Mouse (Mus musculus): ENCODE measurements around the gene Sipa1l1.
"Not testable (repeated sequence)": the region's sequence is repeated elsewhere in the genome, so short reads cannot be mapped to it uniquely, and the experiment has no call there.

Gene Sipa1l1

DNA sequence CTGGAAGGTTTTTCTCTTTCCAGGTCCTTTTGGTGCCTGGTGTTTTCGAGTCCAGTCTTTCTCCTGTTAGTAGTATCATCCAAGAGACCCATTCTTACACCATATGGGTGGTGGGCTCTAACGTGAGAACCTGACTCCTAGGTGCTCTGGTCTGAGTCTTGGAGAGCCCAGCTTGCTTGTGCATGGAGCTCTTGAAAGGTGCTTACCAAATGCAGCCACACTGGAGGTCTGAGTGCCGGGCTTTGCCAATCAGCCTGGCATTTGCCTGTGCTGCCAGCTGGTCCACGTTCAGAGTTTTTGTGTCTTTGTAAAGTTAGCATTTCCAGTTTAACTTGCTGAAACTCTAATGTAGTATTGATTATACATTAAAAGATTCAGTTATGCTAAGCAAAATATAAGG lies 9.5 kb downstream of the Sipa1l1 start:
- DNase-seq (ENCODE audit: low read depth): no peak

DNA sequence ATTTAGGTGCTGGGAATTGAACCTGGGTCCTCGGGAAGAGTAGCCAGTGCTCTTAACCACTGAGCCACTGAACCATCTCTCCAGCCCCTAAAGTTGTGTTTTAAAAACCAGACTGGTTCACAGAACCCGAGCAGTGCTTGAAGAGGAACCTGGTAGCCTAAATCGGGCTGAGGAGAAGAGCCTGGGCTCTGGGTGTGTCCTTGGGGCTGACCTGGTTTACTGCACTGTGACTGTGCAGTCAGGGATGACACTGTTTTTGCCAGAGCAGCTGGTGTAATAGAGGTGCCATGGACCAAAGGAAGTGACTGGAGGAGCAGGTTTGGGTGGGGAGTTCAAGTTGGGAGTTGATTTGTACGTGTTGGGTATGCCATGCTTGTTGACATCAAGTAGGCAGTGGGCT lies 10.5 kb downstream of the Sipa1l1 start:
- peak; percentile 25 for DNase-seq (ENCODE audit: low read depth)

DNA sequence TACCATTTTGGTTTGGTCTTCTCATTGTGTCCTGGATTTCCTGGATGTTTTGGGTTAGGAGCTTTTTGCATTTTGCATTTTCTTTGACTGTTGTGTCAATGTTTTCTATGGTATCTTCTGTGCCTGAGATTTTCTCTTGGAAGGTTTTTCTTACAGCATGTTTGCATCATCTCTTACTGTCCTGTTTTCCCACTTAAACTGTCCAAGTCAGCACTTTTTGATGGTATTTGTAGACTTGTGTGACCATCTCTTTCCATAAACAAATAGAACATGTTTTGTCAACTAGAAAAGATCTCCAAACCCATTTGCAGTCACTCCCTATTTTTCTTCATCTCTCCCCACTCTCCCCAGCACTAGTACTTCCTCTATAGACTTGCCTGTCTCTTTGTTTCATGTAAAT lies 17.0 kb downstream of the Sipa1l1 start:
- not testable (repeated sequence) for DNase-seq (ENCODE audit: low read depth)

DNA sequence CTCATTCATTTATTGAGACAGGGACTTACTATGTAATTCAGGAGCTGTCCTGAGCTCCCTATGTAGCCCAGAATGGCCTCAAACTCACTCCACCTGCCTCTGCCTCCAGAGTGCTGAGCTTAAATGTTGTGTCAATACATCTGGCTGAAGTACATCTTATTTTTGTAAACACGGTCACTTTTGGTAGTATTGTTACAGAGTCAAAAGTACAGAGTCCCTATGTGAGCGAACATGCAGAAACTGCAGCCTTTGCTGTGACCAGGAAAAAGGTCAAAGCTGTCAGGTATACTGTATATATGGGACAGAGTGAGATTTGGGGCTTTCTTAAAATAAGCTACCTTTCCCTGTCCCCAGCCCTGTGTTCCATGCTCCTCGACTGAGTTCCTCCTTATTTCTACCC lies 17.6 kb downstream of the Sipa1l1 start:
- DNase-seq (ENCODE audit: low read depth): no peak

DNA sequence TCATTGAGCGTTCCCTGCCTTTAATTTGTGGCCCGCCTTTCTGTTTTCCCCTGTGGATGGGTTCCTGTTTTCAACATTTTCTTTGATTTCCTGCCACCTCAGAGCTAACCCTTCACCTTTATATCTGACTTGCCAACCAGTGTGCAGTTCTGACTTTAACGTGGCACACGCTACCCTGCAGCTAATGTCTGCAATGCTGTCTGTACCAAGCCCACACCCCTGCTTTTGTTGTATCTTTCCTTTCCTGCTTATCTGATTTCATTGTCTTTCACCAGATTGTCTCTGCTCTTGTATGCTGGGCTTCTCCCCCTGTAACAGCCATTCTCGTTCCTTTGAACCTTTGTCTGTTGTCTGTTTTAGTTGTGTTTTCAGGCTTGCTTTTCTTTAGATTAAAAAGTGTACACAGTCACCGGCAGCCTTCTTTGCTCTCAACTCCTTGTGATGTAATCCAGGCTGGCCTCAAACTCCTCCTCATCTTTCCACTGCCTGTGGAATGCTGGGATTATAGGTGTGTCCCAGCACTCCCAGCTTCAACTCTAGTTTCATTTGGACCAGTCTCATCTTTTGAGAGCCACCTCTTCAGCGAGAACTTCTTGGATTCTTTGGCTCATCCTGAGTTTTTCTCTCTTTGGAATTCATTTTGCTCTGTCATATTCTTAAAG lies 18.2 kb downstream of the Sipa1l1 start:
- DNase-seq (ENCODE audit: low read depth): no peak

DNA sequence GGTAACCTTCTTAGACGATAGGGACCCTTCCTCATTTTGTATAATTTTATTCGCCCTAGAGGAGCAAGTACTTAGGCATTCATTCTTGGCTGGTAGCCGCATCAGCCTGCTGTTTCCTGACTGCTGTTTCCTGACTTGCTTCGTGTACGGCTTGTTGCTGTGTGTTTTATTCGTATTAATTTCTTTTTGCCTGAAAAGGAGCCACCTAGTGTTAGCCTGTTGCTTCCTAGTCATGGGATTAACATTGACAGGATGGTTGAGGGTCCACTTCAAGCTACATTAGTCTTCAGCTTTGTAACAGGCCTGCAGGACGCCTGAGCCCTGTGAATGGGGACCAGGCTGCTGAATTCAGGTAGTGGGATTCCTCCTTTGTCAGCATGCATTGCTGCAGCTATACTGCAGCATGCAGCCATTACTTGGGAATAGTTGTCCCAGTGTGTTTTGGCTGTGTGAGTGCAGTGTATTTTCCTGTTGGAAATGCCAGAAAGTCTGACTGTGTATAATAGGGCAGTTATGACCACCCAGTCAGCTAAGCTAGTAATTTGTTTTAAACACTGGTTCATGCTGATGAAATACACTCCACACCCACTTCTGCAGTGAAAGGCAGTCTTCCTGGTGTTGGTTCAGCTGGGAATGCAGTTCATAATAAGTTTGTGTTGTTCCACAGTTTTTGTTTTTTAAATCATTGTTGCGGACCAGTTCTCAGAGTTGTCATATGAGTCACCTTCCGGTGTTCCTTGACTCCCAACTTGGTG lies 19.4 kb downstream of the Sipa1l1 start:
- DNase-seq (ENCODE audit: low read depth): no peak

DNA sequence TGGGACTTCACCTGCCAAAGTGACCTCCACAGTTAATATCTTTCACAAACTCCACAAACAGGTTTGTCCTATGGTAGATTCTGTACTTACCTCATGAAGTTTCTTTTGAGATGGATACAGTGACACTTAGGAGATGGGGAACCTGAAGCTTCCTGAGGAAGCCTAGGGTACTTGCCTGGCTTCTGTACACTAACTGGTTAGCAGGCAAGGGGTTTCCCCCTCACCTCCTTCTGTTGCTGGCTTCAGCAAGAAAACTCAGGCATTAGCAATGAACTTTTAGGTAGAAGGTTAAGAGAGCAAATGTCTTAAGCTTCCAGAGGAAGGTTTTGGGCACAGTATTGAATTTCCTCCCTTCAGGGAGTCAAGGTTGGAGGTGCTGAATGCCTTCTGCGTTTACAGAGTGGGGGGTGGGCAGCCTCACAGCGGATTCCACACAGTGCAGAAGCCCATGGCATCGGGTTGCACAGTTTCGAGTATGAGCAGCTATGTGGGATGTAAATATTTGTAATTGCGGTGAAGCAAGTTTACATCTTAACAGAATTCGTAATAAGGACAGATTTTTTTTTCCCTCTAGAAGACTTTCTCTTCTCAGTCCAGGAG lies 20.1 kb downstream of the Sipa1l1 start:
- DNase-seq (ENCODE audit: low read depth): no peak

DNA sequence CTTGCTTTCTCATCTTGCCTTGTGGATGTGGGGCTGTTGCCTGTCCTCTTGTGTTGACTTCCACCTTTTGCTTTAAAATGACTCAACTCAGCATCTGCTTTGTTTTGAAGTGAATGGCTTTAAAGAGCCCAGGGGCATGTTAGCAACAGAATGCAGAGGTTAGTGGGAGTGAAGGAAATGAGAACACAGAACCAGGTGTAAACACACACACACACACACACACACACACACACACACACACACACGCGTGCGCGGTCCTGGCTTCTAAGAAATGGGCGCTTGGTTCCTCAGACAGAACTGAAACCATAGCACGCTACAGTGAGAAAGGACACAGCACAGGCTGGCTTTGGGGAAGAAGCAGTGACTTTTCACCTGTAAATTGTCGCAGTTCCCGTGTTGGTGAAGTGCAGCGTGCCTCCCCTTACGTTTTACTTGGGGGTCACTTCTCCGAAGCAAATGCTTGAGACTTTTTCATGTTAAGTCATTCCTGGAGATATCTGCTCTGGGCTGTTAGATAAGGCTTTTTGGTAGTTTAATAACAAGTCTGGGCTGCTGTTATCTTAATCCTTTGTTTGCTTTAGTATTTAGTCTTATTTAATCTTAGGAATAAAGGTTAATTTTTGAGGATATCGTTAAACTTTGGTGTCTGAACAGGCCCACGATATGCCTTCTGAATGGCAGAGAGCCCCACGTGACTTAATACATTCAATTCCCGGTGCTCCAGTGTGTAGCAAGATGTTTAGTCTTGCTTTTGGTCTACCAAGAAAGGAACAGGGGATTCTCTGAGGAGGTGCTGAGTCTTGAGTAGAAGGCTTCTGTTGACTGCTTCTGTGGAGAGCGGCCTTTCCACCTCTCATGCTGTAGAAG lies 20.8 kb downstream of the Sipa1l1 start:
- DNase-seq (ENCODE audit: low read depth): no peak

DNA sequence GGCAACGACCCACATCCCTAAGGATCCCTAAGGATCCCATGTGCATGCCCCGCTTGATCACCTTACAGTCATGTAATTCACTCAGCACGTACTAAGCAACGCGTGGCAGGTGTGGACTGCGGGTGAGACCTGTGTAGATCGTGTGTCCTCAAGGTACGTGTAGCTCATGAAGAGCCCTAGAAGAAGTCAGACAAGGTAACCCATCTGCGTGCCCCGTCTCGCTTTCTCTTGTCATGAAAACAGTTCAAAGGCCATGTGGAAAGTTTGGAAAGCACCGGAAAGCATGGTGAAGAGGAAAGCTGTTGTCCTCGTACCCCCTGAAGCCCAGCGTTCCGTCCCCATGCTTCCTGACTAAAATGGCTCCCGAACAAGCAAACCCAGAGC lies 21.5 kb downstream of the Sipa1l1 start:
- no peak for DNase-seq (ENCODE audit: low read depth)

DNA sequence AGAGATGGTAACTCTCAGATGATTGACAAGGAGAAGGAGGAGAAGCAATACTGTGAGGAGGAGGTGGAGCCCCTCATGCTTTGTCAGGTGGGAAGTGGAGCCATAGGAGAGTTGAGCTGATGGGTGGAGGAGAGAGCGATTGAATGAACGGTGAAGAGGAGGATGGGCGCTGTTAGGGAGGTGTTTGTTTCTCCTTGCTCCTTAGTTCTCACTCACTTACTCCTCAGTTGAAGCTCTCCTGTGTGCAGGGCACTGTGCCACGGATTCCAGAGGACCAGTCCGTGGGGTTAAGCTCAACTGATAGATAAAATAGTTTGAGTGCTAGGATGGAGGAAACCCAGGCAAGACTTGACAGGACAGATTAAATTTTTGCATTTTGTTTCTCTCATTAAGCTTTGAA lies 22.6 kb downstream of the Sipa1l1 start:
- no peak for DNase-seq (ENCODE audit: low read depth)

DNA sequence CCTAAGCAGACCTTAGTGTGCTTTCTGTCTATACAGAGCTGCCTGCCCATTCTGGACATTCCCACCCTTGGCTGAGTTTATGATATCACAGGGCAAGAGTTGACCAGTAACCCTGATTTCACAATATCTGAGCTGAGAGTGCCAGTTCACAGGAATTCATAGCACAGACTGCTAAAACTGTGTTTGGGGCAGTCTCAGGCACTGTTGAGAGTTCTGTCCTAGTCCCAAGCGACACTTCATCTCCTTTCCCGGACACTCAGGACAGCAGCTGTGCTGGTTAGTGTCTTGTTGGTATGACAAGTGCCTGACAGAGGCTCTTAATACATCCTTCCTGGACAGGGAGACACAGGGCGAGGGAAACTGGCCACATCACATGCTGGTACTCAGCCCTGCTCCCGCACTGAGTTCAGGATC lies 23.5 kb downstream of the Sipa1l1 start:
- no peak for DNase-seq (ENCODE audit: low read depth)

DNA sequence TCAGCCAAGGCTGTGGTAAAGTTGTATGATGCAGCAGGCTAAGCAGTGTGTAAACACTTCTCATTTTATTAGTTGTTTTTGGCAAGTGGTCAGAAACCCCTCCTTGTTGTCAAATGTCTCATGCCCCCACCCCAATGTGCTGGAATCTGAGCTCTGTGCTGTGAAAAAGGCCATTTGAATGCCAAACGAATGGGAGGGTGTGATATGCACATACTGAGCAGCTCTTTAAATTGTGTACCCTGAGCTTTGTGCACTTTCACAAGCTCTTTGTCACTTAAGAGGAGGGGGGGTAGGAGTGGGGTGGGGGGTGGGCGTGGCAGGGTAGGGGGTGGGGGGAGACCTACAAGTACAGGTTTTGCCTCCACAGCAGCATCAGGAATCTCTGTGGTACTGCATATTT lies 24.4 kb downstream of the Sipa1l1 start:
- DNase-seq (ENCODE audit: low read depth): no peak

DNA sequence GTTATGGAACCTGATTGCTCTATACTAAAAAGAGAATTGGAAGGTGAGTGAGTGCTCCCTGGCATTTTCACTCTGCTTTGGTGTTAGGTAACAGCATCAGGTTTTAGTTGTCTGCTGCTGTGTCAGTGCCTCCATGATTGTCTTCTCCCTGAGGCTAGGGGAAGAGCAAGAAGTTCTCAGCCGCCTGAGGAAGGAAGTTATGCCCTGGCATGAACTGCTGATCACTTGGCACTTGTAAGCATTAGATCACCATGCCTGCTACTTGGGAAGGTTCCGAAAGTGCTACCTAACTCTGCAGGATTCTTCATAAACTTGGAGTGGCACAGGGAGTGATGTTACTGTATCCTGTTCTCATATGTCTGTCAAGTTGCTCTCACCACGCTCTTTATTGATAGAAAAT lies 25.8 kb downstream of the Sipa1l1 start:
- no peak for DNase-seq (ENCODE audit: low read depth)

DNA sequence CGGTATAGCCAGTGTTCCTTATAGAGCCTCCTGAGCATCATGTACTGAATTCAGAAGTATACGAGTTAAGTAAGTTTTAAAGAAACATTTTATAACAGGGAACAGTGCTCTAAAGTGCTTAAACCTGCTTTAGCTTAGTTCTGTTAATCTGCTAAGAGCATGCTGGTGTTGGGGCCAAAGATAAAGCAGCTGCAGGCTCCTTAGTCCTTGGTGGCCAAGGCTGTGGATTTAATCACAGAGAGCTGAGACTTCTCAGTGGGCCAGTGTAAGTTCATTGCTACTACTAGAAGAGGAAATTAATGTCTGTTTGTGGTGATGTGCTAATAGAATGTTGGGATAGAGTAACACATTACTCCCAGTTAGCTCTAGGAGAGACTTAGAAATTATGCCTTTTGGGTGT lies 27.1 kb downstream of the Sipa1l1 start:
- DNase-seq (ENCODE audit: low read depth): no peak

DNA sequence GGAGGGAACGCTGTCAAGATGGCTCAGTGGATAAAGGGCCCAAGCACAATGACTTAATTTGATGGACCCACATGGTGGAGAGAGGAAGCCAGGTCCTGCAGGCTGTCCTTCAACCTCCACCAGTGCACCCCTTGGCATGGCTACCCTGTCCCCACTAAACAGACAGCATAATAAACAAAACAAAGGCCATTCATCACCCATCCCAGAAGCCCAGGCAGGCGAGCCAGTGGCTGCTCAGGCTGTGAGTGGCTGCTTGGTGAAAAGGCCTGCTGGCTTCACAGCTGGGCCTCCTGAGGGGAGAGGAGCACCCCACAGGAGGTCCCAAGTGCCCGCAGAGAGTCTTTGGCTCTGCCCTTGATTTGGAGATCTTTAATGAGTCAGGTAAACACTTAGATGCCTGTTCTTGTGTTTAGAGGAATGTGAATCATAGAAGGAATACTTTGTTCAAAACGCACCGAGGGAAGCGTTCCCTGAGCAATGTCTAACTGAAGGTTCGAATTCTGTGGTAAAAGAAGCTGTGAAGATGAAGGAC lies 27.6 kb downstream of the Sipa1l1 start:
- DNase-seq (ENCODE audit: low read depth): no peak

DNA sequence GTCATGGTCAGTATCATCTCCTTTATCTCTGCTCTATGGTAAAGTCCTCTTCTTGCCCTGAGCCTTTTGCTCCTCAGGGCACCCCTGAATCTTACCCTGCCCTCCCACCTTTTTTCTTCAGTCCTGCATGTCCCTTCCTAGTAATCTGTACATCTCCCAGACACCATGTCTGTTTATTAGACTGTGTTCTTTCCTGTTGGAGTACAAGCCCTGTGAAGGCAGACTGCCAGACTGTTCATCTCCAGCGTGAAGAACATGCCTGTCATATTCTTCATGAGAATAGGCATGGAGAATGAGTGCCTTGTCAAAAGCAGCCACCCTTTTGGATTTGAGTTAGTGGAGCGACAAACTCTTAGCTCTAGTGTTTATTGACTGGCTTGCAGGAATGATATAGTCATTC lies 28.1 kb downstream of the Sipa1l1 start:
- DNase-seq (ENCODE audit: low read depth): no peak

DNA sequence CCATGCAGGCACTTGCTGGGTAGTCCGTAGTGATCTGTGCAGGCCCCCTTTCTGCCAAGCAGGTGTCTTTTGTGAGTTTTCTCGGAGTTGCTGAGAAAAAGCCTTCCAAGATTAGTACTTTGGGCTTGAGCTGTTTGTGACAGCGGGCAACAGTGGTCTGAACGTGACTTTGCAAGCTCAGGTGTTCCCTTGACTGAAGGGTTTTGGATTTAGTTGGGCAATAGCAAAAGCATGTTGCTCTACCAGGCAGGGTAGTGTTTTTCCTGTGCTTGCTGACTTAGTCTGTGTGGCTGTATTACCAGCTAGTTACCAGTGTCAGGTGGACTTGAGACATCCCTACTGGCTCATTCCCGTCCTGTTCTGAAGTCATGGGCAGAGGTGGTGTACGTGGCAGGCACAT lies 30.2 kb downstream of the Sipa1l1 start:
- no peak for DNase-seq (ENCODE audit: low read depth)

DNA sequence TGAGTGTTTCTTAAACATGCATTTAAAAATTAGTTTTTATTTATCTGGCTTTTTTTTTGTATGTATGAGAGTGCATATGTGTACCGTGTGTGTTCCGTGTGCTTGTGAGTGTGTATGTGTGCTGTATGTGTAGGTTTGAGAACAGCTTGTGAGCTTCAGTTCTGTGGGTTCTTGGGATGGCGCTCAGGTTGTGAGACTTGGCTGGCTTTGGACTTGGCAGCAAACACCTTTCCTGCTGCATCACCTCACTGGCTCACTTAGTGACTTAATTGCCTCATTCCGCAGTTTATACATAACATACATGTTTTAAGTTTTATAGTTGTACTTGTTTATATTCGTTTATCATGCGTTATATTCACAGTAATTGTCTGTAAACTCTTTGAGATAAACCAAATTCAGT lies 35.0 kb downstream of the Sipa1l1 start:
- no peak for DNase-seq (ENCODE audit: low read depth)

DNA sequence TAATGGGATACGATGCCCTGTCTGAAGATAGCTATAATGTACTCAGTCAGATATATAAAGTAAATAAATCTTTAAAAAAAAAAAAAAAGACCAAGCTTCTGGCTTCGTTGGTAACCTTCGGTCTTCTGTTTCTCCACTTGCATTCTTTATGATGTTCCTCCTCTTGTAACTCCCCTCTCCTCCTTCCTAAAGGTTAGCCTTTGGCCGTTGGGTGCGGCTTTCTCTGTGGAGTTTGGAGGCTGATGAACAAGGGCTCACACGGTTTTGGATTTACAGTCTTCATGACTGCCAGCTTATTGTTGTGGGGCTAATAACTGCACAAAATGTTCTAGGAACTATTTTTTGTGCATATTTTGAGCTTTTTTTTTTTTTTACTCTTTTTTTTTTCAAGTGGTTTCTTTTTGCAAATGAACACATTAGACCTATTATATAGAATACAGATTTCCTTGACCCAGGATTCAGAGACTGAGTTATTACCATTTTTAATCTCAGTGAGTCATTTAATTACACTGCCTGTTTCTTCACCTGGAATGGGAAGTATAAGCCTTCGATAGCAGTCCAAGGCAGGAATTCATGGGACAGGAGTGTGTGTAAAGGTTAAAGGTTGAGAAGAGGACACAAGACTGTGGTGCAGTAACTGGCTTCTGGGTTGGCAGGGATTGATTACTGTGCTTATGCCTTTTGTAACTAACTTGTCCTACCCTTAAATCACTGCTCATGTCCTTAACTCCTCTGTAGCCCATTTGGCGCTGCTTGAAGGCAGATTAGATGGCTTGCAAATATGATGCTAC lies 37.9 kb downstream of the Sipa1l1 start:
- no peak for DNase-seq (ENCODE audit: low read depth)

DNA sequence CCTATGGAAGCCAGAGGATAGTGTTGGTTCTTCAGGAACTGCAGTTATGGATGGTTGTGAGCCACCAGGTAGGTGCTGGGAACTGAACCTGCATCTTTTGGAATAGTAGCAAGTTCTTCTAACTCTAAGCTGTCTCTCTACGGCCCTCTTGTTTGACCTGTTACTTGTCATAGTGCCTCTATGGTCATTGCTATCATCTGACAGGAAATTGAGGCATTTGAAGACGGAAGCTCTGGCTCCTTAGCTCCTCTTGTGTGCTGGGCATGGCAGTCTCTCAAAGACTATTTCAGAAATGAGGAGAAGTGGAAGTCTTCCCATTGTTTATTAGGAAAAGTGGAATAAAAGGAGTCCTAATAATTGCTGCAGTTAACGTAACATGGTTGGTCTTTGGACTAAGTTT lies 38.9 kb downstream of the Sipa1l1 start:
- peak; percentile 64 for DNase-seq (ENCODE audit: low read depth)

DNA sequence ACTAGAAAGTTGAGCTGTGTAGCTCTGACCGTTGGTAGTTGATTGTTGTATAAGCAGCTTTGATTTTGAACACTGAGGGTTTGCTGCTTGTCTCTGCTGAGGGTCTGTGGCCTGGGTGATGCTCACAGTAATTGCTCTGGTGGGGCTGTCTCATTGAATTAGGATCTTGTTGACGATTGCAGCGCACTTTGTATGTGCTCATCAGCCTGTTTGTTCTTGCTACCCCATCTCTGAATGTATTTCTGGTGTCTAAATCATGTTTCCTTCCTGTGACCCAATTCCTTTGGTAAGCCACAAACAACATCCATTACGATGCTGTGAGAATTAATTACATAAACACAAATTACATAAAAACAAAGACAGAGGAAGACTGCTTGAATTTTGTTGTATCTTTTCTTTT lies 39.5 kb downstream of the Sipa1l1 start:
- peak; percentile 90 for DNase-seq (ENCODE audit: low read depth)

DNA sequence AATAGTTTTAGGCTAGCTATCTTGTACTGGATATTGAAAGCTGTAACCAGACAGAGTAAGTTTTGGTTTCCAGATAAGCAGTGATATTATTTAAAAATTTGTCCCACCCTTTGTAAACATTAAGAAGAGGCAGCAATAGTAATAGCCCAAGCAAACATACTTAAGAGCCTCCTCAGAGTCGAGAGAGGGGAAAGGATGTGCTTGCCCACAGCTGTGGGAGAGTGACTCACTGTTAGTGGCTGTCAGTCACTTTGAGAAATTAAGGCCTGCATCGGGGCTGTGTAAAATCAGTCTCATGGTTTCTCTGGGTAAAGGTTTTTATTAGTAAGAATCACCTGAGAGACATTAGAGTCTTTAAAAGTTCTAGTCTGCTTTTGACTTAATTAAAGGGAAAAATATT lies 40.6 kb downstream of the Sipa1l1 start:
- peak; percentile 83 for DNase-seq (ENCODE audit: low read depth)
